Mouse (Mus musculus) hindbrain, embryonic 16.5 days (tissue): ENCODE data around the gene Hoxd1. TPM values are rescaled to one million over a fixed set of nuclear protein-coding genes. Genes with fewer than 3 reads are reported as not detected.
A peak's percentile ranks its signal among the peaks of the same experiment; 100 is the strongest.

Experiments
- ATAC-seq: fragments of 200-750 bp; cut with Nextera tagmentation; 2 replicates; pipeline ENCODE4 v1.8.0; 2017; ENCODE audit warnings: moderate TSS enrichment, moderate library complexity
- H3K27ac ChIP-seq: fragments of 300-500 bp; sonication (generic); 2 replicates; pipeline ENCODE4 v1.5.1; 2014; ENCODE audit warnings: low read depth, mild to moderate bottlenecking, control low read depth, low read length, moderate library complexity
- H3K27me3 ChIP-seq: fragments of 300-500 bp; sonication (generic); replicated peaks from 2 replicates; pipeline ENCODE4 v1.6.1; 2014; ENCODE audit warnings: low read length; ENCODE audit not compliant: control insufficient read depth, insufficient read depth
- H3K36me3 ChIP-seq: fragments of 300-500 bp; sonication (generic); 2 replicates; pipeline ENCODE4 v1.6.1; 2014; ENCODE audit warnings: mild to moderate bottlenecking, low read length, moderate library complexity, mixed read lengths; ENCODE audit not compliant: control insufficient read depth, insufficient read depth
- H3K4me1 ChIP-seq: fragments of 300-500 bp; sonication (generic); 2 replicates; pipeline ENCODE4 v1.6.1; 2014; ENCODE audit warnings: low read depth, low read length; ENCODE audit not compliant: control insufficient read depth, insufficient read depth
- H3K4me2 ChIP-seq: fragments of 300-500 bp; sonication (generic); 2 replicates; pipeline ENCODE4 v1.6.1; 2014; ENCODE audit warnings: mild to moderate bottlenecking, low read length, control low read depth, moderate library complexity
- H3K4me3 ChIP-seq: fragments of 300-500 bp; sonication (generic); 2 replicates; pipeline ENCODE4 v1.5.1; 2014; ENCODE audit warnings: mild to moderate bottlenecking, low read length, control low read depth, moderate library complexity
- H3K9ac ChIP-seq: fragments of 300-500 bp; sonication (generic); 2 replicates; pipeline ENCODE4 v1.6.1; 2014; ENCODE audit warnings: low read depth, mild to moderate bottlenecking, control low read depth, low read length, moderate library complexity
- H3K9me3 ChIP-seq: fragments of 300-500 bp; sonication (generic); 2 replicates; pipeline ENCODE4 v1.6.1; 2014; ENCODE audit warnings: mild to moderate bottlenecking, low read length, moderate library complexity; ENCODE audit not compliant: control insufficient read depth
- WGBS: fragments of 180-500 bp; shearing (Covaris S2); extraction: QIAGEN DNeasy Blood & Tissue Kit; methylation state at CpG from one replicate; pipeline ENCODE4 v1.1.7; 2014; 5-methylcytosine and 5-hydroxymethylcytosine counted together
- polyA plus RNA-seq: library from polyadenylated mRNA; unstranded; fragments of >200 nt; fragmentation: Nextera tagmentation; extraction: Ambion mirVana; gene quantifications from 2 replicates; pipeline ENCODE4 v1.2.1, GENCODE M21; 2015

Hoxd1 gene
- polyA plus RNA-seq, 1 experiment from 2014 or later, result 1.1 TPM

DNA sequence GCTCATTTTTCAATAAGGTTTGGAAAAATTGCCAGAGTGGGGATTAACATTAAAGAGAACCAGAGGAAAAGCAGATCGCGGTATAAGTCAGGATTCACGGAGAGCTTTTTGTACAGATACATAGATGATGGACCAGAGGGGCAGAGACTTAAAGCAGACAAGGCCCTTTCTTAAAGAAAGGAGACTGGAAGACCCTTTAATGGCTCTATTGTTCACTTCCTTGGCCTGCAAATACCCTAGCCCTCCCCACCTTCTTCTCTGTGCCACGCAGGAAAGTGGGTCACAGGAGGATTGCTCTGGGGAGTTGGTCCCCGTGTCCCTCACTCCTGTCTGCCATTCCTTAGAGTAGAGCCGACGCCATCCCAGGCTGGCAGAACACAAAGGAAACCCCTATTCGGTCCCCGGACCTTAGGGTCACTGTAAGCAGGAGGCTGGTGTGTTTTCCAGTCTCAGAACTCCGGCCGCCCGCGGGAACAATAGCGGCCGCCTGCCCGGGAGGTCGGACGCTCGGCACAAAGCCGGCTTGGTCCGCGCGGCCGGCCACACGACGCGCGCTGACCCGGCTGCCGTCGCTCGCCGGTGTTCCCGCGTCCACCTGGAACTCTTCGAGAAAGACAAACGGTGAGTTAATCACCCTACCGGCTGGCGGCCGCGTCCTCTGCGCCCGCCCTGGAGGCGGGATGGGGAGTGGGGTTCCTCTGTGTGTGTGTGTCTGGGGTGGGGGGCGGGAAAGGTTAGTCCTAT is 10.2 kb upstream of the Hoxd1 start:
- Histone ChIP-seq H3K27ac (peak overlapping the region; percentile 10), H3K27me3 (peaks cover 17% of the 10 kb centered on the region), H3K36me3 (no peaks in the 10 kb centered on the region), H3K9ac (peak overlapping the region; percentile 53), H3K4me3 (peak overlapping the region; percentile 36), H3K4me2 (peak overlapping the region; percentile 64), H3K9me3 (no peaks in the 10 kb centered on the region), H3K4me1 (peaks cover 7% of the 10 kb centered on the region; the same call in 1 of the 2 replicates)
- ATAC-seq, result 0 out of 2 replicates have a peak, but pooled peaks have one; percentile 19
- WGBS, result 1% methylated on average over 38 of the region's 45 CpGs

GRCm38 (mm10) chr2:74753175-74753523 is 9.6 kb upstream of the Hoxd1 start:
- no peaks in the 10 kb centered on the region for H3K36me3 ChIP-seq
- peak overlapping the region; percentile 53; the same call in 1 of the 2 replicates for H3K9ac ChIP-seq
- peak overlapping the region; percentile 10; the same call in 1 of the 2 replicates for H3K27ac ChIP-seq
- H3K4me2 ChIP-seq, result peak overlapping the region; percentile 64
- peak overlapping the region; percentile 36 for H3K4me3 ChIP-seq
- H3K9me3 ChIP-seq, result no peaks in the 10 kb centered on the region
- peaks cover 7% of the 10 kb centered on the region; the same call in 1 of the 2 replicates for H3K4me1 ChIP-seq
- peaks cover 17% of the 10 kb centered on the region for H3K27me3 ChIP-seq
- 0 out of 2 replicates have a peak, but pooled peaks have one; percentile 15 for ATAC-seq
- WGBS, result 2% methylated on average over 23 of the region's 25 CpGs

- Histone ChIP-seq H3K9ac (no peak overlapping the region), H3K4me3 (no peak overlapping the region), H3K4me2 (no peak overlapping the region), H3K4me1 (peaks cover 7% of the 10 kb centered on the region; the same call in 1 of the 2 replicates), H3K9me3 (no peaks in the 10 kb centered on the region), H3K27me3 (peaks cover 20% of the 10 kb centered on the region), H3K36me3 (no peaks in the 10 kb centered on the region), H3K27ac (no peak overlapping the region)
- 30% methylated on average over 5 of the region's 5 CpGs for WGBS
- ATAC-seq, result no peak
Measured at GRCm38 (mm10) chr2:74753711-74754110, 9.1 kb upstream of the Hoxd1 start.

DNA sequence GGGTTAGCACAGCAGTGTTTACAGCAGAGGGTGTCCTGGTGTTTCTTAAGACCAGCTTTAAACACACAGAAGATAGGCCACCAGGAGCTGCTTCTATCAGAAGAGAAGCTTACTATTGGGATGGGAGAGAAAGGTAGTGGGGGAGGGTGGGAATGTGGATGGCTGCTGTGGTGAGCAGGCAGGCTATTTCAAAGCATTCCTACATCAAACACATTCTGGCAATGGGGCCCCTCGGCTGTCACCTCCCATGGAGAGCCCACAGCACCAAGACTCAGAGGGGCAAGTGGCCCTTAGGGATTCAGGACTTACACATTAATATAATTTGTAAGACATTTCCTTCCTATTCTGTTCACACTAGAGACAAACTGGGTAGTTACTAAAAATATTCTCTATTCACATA is 2.6 kb upstream of the Hoxd1 start:
- ATAC-seq, result no peak
- no peak overlapping the region for H3K4me3 ChIP-seq
- no peak overlapping the region for H3K9ac ChIP-seq
- H3K27ac ChIP-seq, result no peak overlapping the region
- H3K36me3 ChIP-seq, result no peaks in the 10 kb centered on the region
- 17% methylated on average over 1 of the region's 1 CpGs for WGBS
- H3K4me1 ChIP-seq, result peaks cover 14% of the 10 kb centered on the region
- H3K4me2 ChIP-seq, result no peak overlapping the region
- peaks cover 48% of the 10 kb centered on the region for H3K27me3 ChIP-seq
- no peaks in the 10 kb centered on the region for H3K9me3 ChIP-seq

GRCm38 (mm10) chr2:74761941-74762340 is 839 bp upstream of the Hoxd1 start:
- H3K36me3 ChIP-seq, result no peaks in the 10 kb centered on the region
- H3K9ac ChIP-seq, result no peak overlapping the region
- WGBS, result 4% methylated on average over 13 of the region's 13 CpGs
- ATAC-seq, result no peak
- H3K4me2 ChIP-seq, result peak overlapping the region; percentile 78
- peaks cover 51% of the 10 kb centered on the region for H3K27me3 ChIP-seq
- H3K27ac ChIP-seq, result no peak overlapping the region
- peak overlapping the region; percentile 61; the same call in 1 of the 2 replicates for H3K4me3 ChIP-seq
- H3K4me1 ChIP-seq, result peaks cover 14% of the 10 kb centered on the region
- no peaks in the 10 kb centered on the region for H3K9me3 ChIP-seq

DNA sequence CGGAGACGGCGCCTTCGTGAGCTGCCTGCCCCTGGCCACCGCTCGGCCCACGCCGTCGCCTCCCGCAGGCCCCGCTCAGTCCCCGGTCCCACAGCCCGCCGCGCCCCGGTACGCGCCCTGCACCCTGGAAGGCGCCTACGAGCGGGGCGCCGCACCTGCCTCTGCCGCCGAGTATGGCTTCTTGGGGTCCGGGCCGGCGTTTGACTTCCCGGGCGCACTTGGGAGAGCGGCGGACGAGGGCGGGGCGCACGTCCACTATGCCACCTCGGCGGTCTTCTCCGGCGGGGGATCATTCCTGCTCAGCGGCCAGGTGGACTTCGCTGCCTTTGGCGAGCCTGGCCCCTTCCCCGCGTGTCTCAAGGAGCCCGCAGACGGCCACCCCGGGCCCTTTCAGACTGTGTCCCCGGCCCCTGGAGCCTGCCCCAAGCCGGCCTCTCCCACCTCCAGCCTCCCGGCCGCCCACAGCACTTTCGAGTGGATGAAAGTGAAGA is 510 bp downstream of the Hoxd1 start:
- peaks cover 14% of the 10 kb centered on the region for H3K4me1 ChIP-seq
- no peak overlapping the region for H3K27ac ChIP-seq
- H3K4me3 ChIP-seq, result peak overlapping the region; percentile 61
- WGBS, result 2% methylated on average over 49 of the region's 53 CpGs
- peak overlapping the region; percentile 47 for H3K9ac ChIP-seq
- H3K9me3 ChIP-seq, result no peaks in the 10 kb centered on the region
- H3K36me3 ChIP-seq, result no peaks in the 10 kb centered on the region
- peak; percentile 24; the same call in 1 of the 2 replicates for ATAC-seq
- H3K4me2 ChIP-seq, result peak overlapping the region; percentile 78
- peaks cover 51% of the 10 kb centered on the region for H3K27me3 ChIP-seq

- no peak overlapping the region for H3K27ac ChIP-seq
- ATAC-seq, result no peak
- peaks cover 49% of the 10 kb centered on the region for H3K27me3 ChIP-seq
- H3K4me2 ChIP-seq, result no peak overlapping the region; the same call in 1 of the 2 replicates
- 60% methylated on average over 10 of the region's 10 CpGs for WGBS
- H3K9ac ChIP-seq, result no peak overlapping the region
- H3K36me3 ChIP-seq, result no peaks in the 10 kb centered on the region
- peaks cover 14% of the 10 kb centered on the region for H3K4me1 ChIP-seq
- H3K4me3 ChIP-seq, result no peak overlapping the region
- no peaks in the 10 kb centered on the region for H3K9me3 ChIP-seq
Measured at GRCm38 (mm10) chr2:74763976-74764375, 1.2 kb downstream of the Hoxd1 start.

- Histone ChIP-seq H3K9me3 (no peaks in the 10 kb centered on the region), H3K27ac (no peak overlapping the region), H3K4me3 (no peak overlapping the region), H3K9ac (no peak overlapping the region), H3K36me3 (no peaks in the 10 kb centered on the region), H3K4me2 (no peak overlapping the region), H3K27me3 (0 out of 2 replicates have a peak, but pooled peaks cover 2% of the 10 kb centered on the region), H3K4me1 (no peaks in the 10 kb centered on the region)
- no peak for ATAC-seq
- 87% methylated on average over 2 of the region's 2 CpGs for WGBS
Measured at GRCm38 (mm10) chr2:74774359-74774758, 11.6 kb downstream of the Hoxd1 start.

DNA sequence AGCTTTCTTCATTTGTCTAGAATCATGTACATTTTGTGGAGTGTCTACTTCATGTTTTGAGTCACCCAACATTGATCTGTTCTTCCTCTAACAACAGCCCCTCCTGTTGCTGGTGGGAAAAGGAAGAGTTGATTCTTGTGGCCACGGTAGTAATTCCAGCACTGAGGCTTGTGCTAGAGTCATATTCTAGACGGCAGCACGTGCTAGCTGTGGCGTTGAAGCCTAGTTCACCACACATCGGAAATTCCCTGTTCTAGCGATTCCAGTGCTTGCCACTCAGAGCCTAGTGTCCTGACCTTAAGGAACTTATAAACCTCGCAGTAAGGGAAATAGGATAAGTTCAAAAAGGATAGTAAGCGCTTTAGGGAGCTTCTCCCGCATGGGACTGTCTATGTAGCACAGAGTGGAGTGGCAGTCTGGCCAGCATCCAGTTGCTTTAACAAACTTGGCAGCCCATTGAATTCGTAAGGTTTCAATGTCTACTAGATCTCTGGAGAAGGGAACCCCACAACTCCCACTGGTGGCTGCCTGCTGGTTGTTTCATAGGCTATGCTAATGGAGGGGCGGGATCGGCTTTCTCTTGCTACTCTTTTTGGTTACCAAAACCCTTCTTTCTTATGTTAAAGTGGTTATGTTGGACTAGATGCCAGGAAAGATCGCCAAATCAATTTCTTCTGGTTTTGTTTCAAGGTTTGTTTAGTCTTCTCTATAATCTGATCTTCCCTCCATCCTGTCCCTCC is 14.9 kb downstream of the Hoxd1 start:
- Histone ChIP-seq H3K4me1 (no peaks in the 10 kb centered on the region), H3K4me2 (no peak overlapping the region), H3K27ac (no peak overlapping the region), H3K4me3 (no peak overlapping the region), H3K9me3 (no peaks in the 10 kb centered on the region), H3K36me3 (no peaks in the 10 kb centered on the region), H3K9ac (no peak overlapping the region), H3K27me3 (no peaks in the 10 kb centered on the region)
- no peak for ATAC-seq
- 63% methylated on average over 13 of the region's 13 CpGs for WGBS
